Mouse (Mus musculus) G1E (cell line): ENCODE measurements around the gene Rplp0. TPM values are rescaled to one million over a fixed set of nuclear protein-coding genes. Genes with fewer than 3 reads are reported as not detected.

Experiments
- ATAC-seq: 2 replicates; pipeline ENCODE4 v1.8.0; 2016; ENCODE audit warnings: mild to moderate bottlenecking; ENCODE audit not compliant: insufficient number of reproducible peaks, poor library complexity, low FRiP score, severe bottlenecking; ENCODE audit errors: extremely low read depth
- DNase-seq: peaks from one replicate; pipeline ENCODE4 v3.0.0; 2012; ENCODE audit warnings: low spot score
- H3K27me3 ChIP-seq: 2 replicates; pipeline ENCODE4 v1.6.1; 2012; ENCODE audit warnings: mild to moderate bottlenecking, low read length, inconsistent platforms; ENCODE audit not compliant: insufficient read depth
- H3K36me3 ChIP-seq: replicated peaks from 2 replicates; pipeline ENCODE3; 2012; ENCODE audit warnings: mild to moderate bottlenecking, inconsistent platforms
- H3K4me1 ChIP-seq: 2 replicates; pipeline ENCODE4 v1.6.1; 2012; ENCODE audit warnings: low read depth, low read length, inconsistent platforms, mixed read lengths; ENCODE audit not compliant: insufficient read depth
- H3K4me3 ChIP-seq: 2 replicates; pipeline ENCODE4 v1.5.1; 2012; ENCODE audit warnings: low read depth, mild to moderate bottlenecking, inconsistent platforms, low read length, moderate library complexity, mixed read lengths
- H3K9me3 ChIP-seq: replicated peaks from 2 replicates; pipeline ENCODE4 v1.6.1; 2012; ENCODE audit warnings: inconsistent platforms
- CTCF ChIP-seq: IDR thresholded peaks from 2 replicates; pipeline ENCODE4 v1.5.1; 2012; ENCODE audit warnings: low read depth, low read length, inconsistent platforms, mixed read lengths
- GATA1 ChIP-seq: IDR thresholded peaks from 2 replicates; pipeline ENCODE4 v1.6.1; 2012; ENCODE audit warnings: borderline replicate concordance, low read length, inconsistent platforms, mixed read lengths
- GATA2 ChIP-seq: IDR thresholded peaks from 2 replicates; pipeline ENCODE4 v1.6.1; 2012; ENCODE audit warnings: low read depth, low read length, inconsistent platforms, borderline replicate concordance
- POLR2AphosphoS5 ChIP-seq: IDR thresholded peaks from 2 replicates; pipeline ENCODE4 v1.6.1; 2012; ENCODE audit warnings: low read depth, low read length, inconsistent platforms; ENCODE audit not compliant: insufficient replicate concordance
- TAL1 ChIP-seq: conservative IDR thresholded peaks from 2 replicates; pipeline ENCODE4 v1.6.1; 2012; ENCODE audit warnings: low read depth, low read length, inconsistent platforms, mixed read lengths
- polyA plus RNA-seq: library from polyadenylated mRNA; stranded (reverse); fragments of >175 nt; gene quantifications from 2 replicates; pipeline ENCODE4 v1.2.3, GENCODE M21; 2012
- total RNA-seq, 2 experiments: library from RNA; stranded (forward) in 1 of 2; stranded (reverse) in 1 of 2; fragments of 200-1000 nt in 1 of 2; fragments of >200 nt in 1 of 2; fragmentation: Nextera tagmentation in 1 of 2; gene quantifications; 2 replicates each; pipeline ENCODE4 v1.2.3; 2014 to 2017

Rplp0 gene
- total and polyA plus RNA-seq, 3 experiments, result 915 to 1,362 (median 980) TPM

- Histone ChIP-seq H3K4me3 (no peak overlapping the region), H3K27me3 (no peaks in the 10 kb centered on the region), H3K9me3 (no peaks in the 10 kb centered on the region), H3K36me3 (peaks cover 55% of the 10 kb centered on the region), H3K4me1 (peaks cover 12% of the 10 kb centered on the region)
- DNase-seq, result peak; percentile 63
- TF ChIP-seq TAL1 (no peak), GATA2 (no peak), CTCF (peak; percentile 95), POLR2AphosphoS5 (no peak), GATA1 (no peak)
- ATAC-seq, result no peak
Observed at GRCm38 (mm10) chr5:115556217-115556616, 3.0 kb upstream of the Rplp0 start.

GRCm38 (mm10) chr5:115558182-115558794 lies 979 bp upstream of the Rplp0 start:
- ATAC-seq, result no peak

GRCm38 (mm10) chr5:115560336-115560905 lies 1.2 kb downstream of the Rplp0 start:
- peak overlapping the region; percentile 93 for H3K4me3 ChIP-seq
- H3K27me3 ChIP-seq, result no peaks in the 10 kb centered on the region
- H3K4me1 ChIP-seq, result peaks cover 29% of the 10 kb centered on the region
- ATAC-seq, result no peak
- peaks cover 44% of the 10 kb centered on the region for H3K36me3 ChIP-seq
- TF ChIP-seq GATA1 (no peak), TAL1 (no peak), POLR2AphosphoS5 (no peak), GATA2 (no peak), CTCF (no peak)
- no peaks in the 10 kb centered on the region for H3K9me3 ChIP-seq
- DNase-seq, result no peak

More at GRCm38 (mm10) chr5:115558182-115558794, 979 bp upstream of the Rplp0 start:
- Histone ChIP-seq H3K27me3 (no peaks in the 10 kb centered on the region), H3K4me3 (no peak overlapping the region), H3K9me3 (no peaks in the 10 kb centered on the region), H3K4me1 (peaks cover 22% of the 10 kb centered on the region), H3K36me3 (peaks cover 54% of the 10 kb centered on the region)
- no peak for TF ChIP-seq POLR2AphosphoS5
- no peak for TF ChIP-seq TAL1
- no peak for TF ChIP-seq CTCF
- no peak for DNase-seq

GRCm38 (mm10) chr5:115563771-115564585 lies 4.7 kb downstream of the Rplp0 start:
- Histone ChIP-seq H3K4me3 (no peak overlapping the region; the same call in 1 of the 2 replicates), H3K9me3 (no peaks in the 10 kb centered on the region), H3K36me3 (peaks cover 66% of the 10 kb centered on the region), H3K27me3 (no peaks in the 10 kb centered on the region), H3K4me1 (peaks cover 43% of the 10 kb centered on the region)
- ATAC-seq (no peak), DNase-seq (no peak)
- no peak for TF ChIP-seq GATA2
- no peak for TF ChIP-seq CTCF
- TF ChIP-seq POLR2AphosphoS5, result no peak; the same call in 1 of the 2 replicates
- TF ChIP-seq GATA1, result no peak
- no peak for TF ChIP-seq TAL1

- DNase-seq, result peak; percentile 91
- TF ChIP-seq GATA2, result no peak
- TF ChIP-seq GATA1, result no peak
- TF ChIP-seq TAL1, result no peak
- no peak for TF ChIP-seq POLR2AphosphoS5
- TF ChIP-seq CTCF, result no peak
- Histone ChIP-seq H3K4me3 (peak within 1 kb of the TSS; percentile 93), H3K27me3 (no peaks in the 10 kb centered on the region), H3K9me3 (no peaks in the 10 kb centered on the region), H3K36me3 (peaks cover 75% of the 10 kb centered on the region), H3K4me1 (peaks cover 48% of the 10 kb centered on the region)
- ATAC-seq, result peak; percentile 54
Observed at GRCm38 (mm10) chr5:115564737-115565393, 5.6 kb downstream of the Rplp0 start, which contains the start of gene Gcn1l1. Gcn1l1 (plus strand) TSS chr5:115565254.

GRCm38 (mm10) chr5:115565403-115565802 lies 6.1 kb downstream of the Rplp0 start:
- H3K4me1 ChIP-seq, result peaks cover 48% of the 10 kb centered on the region
- peak overlapping the region; percentile 93 for H3K4me3 ChIP-seq
- DNase-seq (no peak), ATAC-seq (no peak)
- TF ChIP-seq TAL1 (no peak), POLR2AphosphoS5 (0 out of 2 replicates have a peak, but pooled peaks have one; percentile 31)
- H3K36me3 ChIP-seq, result peaks cover 75% of the 10 kb centered on the region
- no peaks in the 10 kb centered on the region for H3K9me3 ChIP-seq
- H3K27me3 ChIP-seq, result no peaks in the 10 kb centered on the region
